Mouse (Mus musculus) embryonic facial prominence, embryonic 12.5 days (tissue): ENCODE measurements around the gene Mon2. TPM values are rescaled to one million over a fixed set of nuclear protein-coding genes. Genes with fewer than 3 reads are reported as not detected.

Experiments
- ATAC-seq: fragments of 200-750 bp; cut with Nextera tagmentation; 2 replicates; pipeline ENCODE4 v1.8.0; 2017; ENCODE audit not compliant: insufficient number of reproducible peaks, insufficient read depth, low FRiP score, low TSS enrichment
- H3K27ac ChIP-seq: fragments of 300-500 bp; sonication (generic); 2 replicates; pipeline ENCODE4 v1.5.1; 2016; ENCODE audit warnings: mild to moderate bottlenecking
- H3K27me3 ChIP-seq: fragments of 300-500 bp; sonication (generic); 2 replicates; pipeline ENCODE4 v1.6.1; 2016; ENCODE audit warnings: mild to moderate bottlenecking, moderate library complexity
- H3K36me3 ChIP-seq: fragments of 300-500 bp; sonication (generic); 2 replicates; pipeline ENCODE4 v1.6.1; 2016; ENCODE audit warnings: mild to moderate bottlenecking
- H3K4me1 ChIP-seq: fragments of 300-500 bp; sonication (generic); 2 replicates; pipeline ENCODE4 v1.6.1; 2016
- H3K4me2 ChIP-seq: fragments of 300-500 bp; sonication (generic); replicated peaks from 2 replicates; pipeline ENCODE4 v1.6.1; 2016; ENCODE audit warnings: mild to moderate bottlenecking, moderate library complexity
- H3K4me3 ChIP-seq: fragments of 300-500 bp; sonication (generic); 2 replicates; pipeline ENCODE4 v1.5.1; 2016; ENCODE audit warnings: mild to moderate bottlenecking
- H3K9ac ChIP-seq: fragments of 300-500 bp; sonication (generic); 2 replicates; pipeline ENCODE4 v1.6.1; 2016; ENCODE audit warnings: mild to moderate bottlenecking, moderate library complexity
- H3K9me3 ChIP-seq: fragments of 300-500 bp; sonication (generic); 2 replicates; pipeline ENCODE4 v1.6.1; 2016; ENCODE audit warnings: mild to moderate bottlenecking, moderate library complexity
- WGBS: fragments of 180-500 bp; shearing (Covaris S2); methylation state at CpG from one replicate; pipeline ENCODE4 v1.1.7; 2016; 5-methylcytosine and 5-hydroxymethylcytosine counted together
- polyA plus RNA-seq: library from polyadenylated mRNA; unstranded; fragments of >200 nt; fragmentation: Nextera tagmentation; extraction: Ambion mirVana; gene quantifications from 2 replicates; pipeline ENCODE4 v1.2.1, GENCODE M21; 2016

Gene Mon2
- polyA plus RNA-seq: 44.9 and 47.4 TPM in 2 replicates

- Histone ChIP-seq H3K36me3 (peaks cover 8% of the 10 kb centered on the region), H3K4me2 (peak within 1 kb of the TSS; percentile 81), H3K27ac (peak within 1 kb of the TSS; percentile 66), H3K9me3 (no peaks in the 10 kb centered on the region), H3K27me3 (no peaks in the 10 kb centered on the region), H3K4me3 (peak within 1 kb of the TSS; percentile 98), H3K9ac (peak within 1 kb of the TSS; percentile 95), H3K4me1 (peaks cover 12% of the 10 kb centered on the region)
- ATAC-seq: peak; percentile 99
- WGBS: under 1% methylated on average over 53 of the region's 58 CpGs
Measured at GRCm38 (mm10) chr10:123076245-123077023, at the start of gene Mon2. TSS of gene Mon2 (minus strand) at chr10:123076505.

- no peaks in the 10 kb centered on the region for H3K27me3 ChIP-seq
- peaks cover 86% of the 10 kb centered on the region for H3K36me3 ChIP-seq
- H3K9me3 ChIP-seq: no peaks in the 10 kb centered on the region
- ATAC-seq: no peak
- WGBS: 96% methylated on average over 14 of the region's 14 CpGs
- no peak overlapping the region for H3K4me3 ChIP-seq
- H3K4me2 ChIP-seq: no peak overlapping the region
- no peaks in the 10 kb centered on the region for H3K4me1 ChIP-seq
- H3K9ac ChIP-seq: no peak overlapping the region
- no peak overlapping the region for H3K27ac ChIP-seq
Measured at GRCm38 (mm10) chr10:123120666-123121392, 44.5 kb upstream of the Mon2 start.

DNA sequence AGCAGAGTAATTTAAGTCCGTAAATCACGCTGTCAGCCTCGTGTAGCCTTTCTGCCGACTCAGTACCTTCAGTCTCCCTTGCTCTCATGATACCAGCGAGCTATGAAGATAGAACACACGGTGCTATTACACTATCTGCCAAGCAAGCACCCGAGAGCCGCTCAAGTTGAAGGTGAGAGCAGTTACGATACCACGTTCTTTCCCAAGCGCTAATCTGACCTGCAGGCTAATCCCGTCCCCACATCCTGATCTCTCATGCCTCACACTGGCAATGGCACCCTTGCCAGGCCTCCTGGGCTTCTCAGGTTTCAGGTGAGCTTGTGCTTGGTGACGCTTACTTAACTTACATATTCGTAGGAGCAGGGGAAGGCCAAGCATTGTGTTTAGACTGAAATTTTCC is 40.6 kb upstream of the Mon2 start:
- no peak overlapping the region for H3K27ac ChIP-seq
- H3K4me3 ChIP-seq: no peak overlapping the region
- H3K9ac ChIP-seq: no peak overlapping the region
- H3K4me2 ChIP-seq: no peak overlapping the region
- H3K4me1 ChIP-seq: no peaks in the 10 kb centered on the region
- H3K9me3 ChIP-seq: no peaks in the 10 kb centered on the region
- H3K27me3 ChIP-seq: no peaks in the 10 kb centered on the region
- no peak for ATAC-seq
- WGBS: 83% methylated on average over 14 of the region's 14 CpGs
- peaks cover 73% of the 10 kb centered on the region for H3K36me3 ChIP-seq

DNA sequence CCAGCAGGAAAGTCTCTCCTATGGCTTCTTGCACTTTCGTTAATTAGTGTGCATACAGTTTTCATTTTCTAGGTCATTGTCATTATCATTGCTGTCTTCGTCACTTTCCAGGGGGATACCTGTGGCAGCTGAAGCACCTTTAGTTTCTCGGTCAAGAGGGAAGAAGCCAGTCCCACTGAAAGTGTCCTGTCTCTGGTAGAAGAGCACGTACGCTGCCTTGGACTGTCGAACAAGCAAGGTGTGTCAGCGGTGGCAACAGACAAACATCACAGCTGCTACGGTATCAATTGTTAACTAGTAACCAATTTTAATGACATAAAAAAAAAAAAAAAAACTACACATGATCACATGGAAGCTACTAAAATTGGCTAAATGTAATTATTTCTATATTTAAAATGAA is 37.2 kb upstream of the Mon2 start:
- Histone ChIP-seq H3K36me3 (peaks cover 44% of the 10 kb centered on the region), H3K9ac (no peak overlapping the region), H3K27ac (no peak overlapping the region), H3K4me3 (no peak overlapping the region), H3K4me2 (no peak overlapping the region), H3K4me1 (no peaks in the 10 kb centered on the region), H3K9me3 (no peaks in the 10 kb centered on the region), H3K27me3 (no peaks in the 10 kb centered on the region)
- 93% methylated on average over 8 of the region's 8 CpGs for WGBS
- ATAC-seq: no peak

- H3K4me1 ChIP-seq: no peaks in the 10 kb centered on the region
- H3K27me3 ChIP-seq: no peaks in the 10 kb centered on the region
- no peak for ATAC-seq
- no peak overlapping the region for H3K4me2 ChIP-seq
- H3K27ac ChIP-seq: no peak overlapping the region
- 92% methylated on average over 9 of the region's 9 CpGs for WGBS
- peaks cover 40% of the 10 kb centered on the region for H3K36me3 ChIP-seq
- no peak overlapping the region for H3K4me3 ChIP-seq
- no peak overlapping the region for H3K9ac ChIP-seq
- no peaks in the 10 kb centered on the region for H3K9me3 ChIP-seq
Measured at GRCm38 (mm10) chr10:123112787-123113168, 36.5 kb upstream of the Mon2 start.

- H3K4me1 ChIP-seq: no peaks in the 10 kb centered on the region
- no peaks in the 10 kb centered on the region for H3K27me3 ChIP-seq
- H3K36me3 ChIP-seq: peaks cover 34% of the 10 kb centered on the region
- H3K4me2 ChIP-seq: no peak overlapping the region
- no peak for ATAC-seq
- no peak overlapping the region for H3K4me3 ChIP-seq
- H3K9ac ChIP-seq: no peak overlapping the region
- H3K9me3 ChIP-seq: no peaks in the 10 kb centered on the region
- WGBS: 85% methylated on average over 11 of the region's 11 CpGs
- H3K27ac ChIP-seq: no peak overlapping the region
Measured at GRCm38 (mm10) chr10:123112056-123112786, 35.9 kb upstream of the Mon2 start.

GRCm38 (mm10) chr10:123110548-123110947 is 34.2 kb upstream of the Mon2 start:
- WGBS: 81% methylated on average over 11 of the region's 11 CpGs

DNA sequence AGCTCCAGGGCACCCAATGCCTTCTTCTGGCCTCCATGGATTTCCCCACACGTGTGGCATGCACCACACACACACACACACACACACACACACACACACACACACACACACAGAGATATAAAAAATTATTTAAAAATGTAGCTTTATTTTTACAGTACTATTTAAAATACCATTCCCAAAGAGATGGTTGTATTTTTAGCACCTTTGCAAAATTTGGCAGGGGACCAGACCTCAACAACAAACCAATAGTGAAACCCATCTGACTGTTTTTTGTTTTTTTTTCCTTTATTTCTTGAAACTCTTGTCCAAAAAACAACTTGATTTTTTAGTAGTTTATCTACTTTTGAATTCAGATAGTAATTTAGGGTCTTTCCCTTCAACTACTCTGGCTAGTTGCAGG is 32.2 kb upstream of the Mon2 start:
- no peaks in the 10 kb centered on the region for H3K4me1 ChIP-seq
- 0 out of 2 replicates have a peak, but pooled peaks cover 7% of the 10 kb centered on the region for H3K36me3 ChIP-seq
- WGBS: 75% methylated on average over 1 of the region's 1 CpGs
- H3K4me2 ChIP-seq: no peak overlapping the region
- H3K27ac ChIP-seq: no peak overlapping the region
- no peaks in the 10 kb centered on the region for H3K9me3 ChIP-seq
- ATAC-seq: no peak
- H3K27me3 ChIP-seq: no peaks in the 10 kb centered on the region
- H3K9ac ChIP-seq: no peak overlapping the region
- H3K4me3 ChIP-seq: no peak overlapping the region

More at GRCm38 (mm10) chr10:123110548-123110947, 34.2 kb upstream of the Mon2 start:
- ATAC-seq: 0 out of 2 replicates have a peak, but pooled peaks have one; percentile 35
- no peak overlapping the region for H3K27ac ChIP-seq
- H3K36me3 ChIP-seq: peaks cover 19% of the 10 kb centered on the region; the same call in 1 of the 2 replicates
- no peak overlapping the region for H3K9ac ChIP-seq
- no peaks in the 10 kb centered on the region for H3K27me3 ChIP-seq
- H3K4me3 ChIP-seq: no peak overlapping the region
- no peaks in the 10 kb centered on the region for H3K9me3 ChIP-seq
- no peak overlapping the region for H3K4me2 ChIP-seq
- H3K4me1 ChIP-seq: no peaks in the 10 kb centered on the region

DNA sequence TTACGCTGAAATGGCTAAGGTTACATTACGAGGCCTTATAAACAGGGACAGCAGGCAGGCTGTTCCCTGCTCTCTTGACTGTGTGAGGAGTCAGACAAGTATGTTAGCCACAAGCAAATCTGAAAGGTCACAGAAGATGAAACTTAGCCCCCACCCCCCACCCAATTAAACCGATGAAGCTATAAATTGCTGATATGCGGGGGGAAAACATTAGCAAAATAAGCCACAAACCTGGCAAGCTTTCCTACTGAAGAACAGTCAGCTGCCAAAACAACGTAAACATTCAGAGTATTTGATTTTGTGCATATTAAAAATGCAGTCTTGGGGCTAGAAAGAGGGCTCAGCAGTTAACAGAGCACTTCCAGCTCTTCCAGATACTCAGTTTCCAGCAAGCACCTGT is 31.8 kb upstream of the Mon2 start:
- H3K36me3 ChIP-seq: 0 out of 2 replicates have a peak, but pooled peaks cover 5% of the 10 kb centered on the region
- no peak overlapping the region for H3K4me3 ChIP-seq
- no peak for ATAC-seq
- WGBS: 91% methylated on average over 5 of the region's 5 CpGs
- no peak overlapping the region for H3K27ac ChIP-seq
- no peak overlapping the region for H3K9ac ChIP-seq
- H3K27me3 ChIP-seq: no peaks in the 10 kb centered on the region
- no peaks in the 10 kb centered on the region for H3K4me1 ChIP-seq
- H3K9me3 ChIP-seq: no peaks in the 10 kb centered on the region
- no peak overlapping the region for H3K4me2 ChIP-seq

GRCm38 (mm10) chr10:123101303-123101702 is 25.0 kb upstream of the Mon2 start:
- Histone ChIP-seq H3K27ac (no peak overlapping the region), H3K4me3 (no peak overlapping the region), H3K36me3 (no peaks in the 10 kb centered on the region), H3K9me3 (no peaks in the 10 kb centered on the region), H3K27me3 (no peaks in the 10 kb centered on the region), H3K9ac (no peak overlapping the region), H3K4me1 (no peaks in the 10 kb centered on the region), H3K4me2 (no peak overlapping the region)
- ATAC-seq: no peak
- 79% methylated on average over 1 of the region's 1 CpGs for WGBS

DNA sequence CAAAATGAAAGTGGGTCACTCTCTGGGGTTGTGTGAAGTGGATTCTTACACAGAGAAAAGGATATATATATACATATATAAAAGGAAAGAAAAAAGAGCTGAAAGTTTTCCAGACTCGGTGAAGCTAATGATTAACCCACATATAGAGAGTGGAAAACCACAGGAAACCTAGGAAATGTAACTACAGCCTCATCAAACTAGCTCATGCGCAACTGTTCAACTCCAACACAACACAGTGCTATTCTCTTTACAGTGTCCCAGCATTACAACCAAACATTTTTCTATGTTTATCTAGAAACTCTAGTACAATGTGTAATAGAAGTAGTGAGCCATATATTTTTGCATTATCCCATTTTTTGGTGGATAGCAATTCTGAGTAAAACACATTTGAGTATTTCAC is 24.3 kb upstream of the Mon2 start:
- H3K4me2 ChIP-seq: no peak overlapping the region
- ATAC-seq: no peak
- 88% methylated on average over 2 of the region's 2 CpGs for WGBS

More for the DNA sequence above, 24.3 kb upstream of the Mon2 start:
- Histone ChIP-seq H3K4me1 (no peaks in the 10 kb centered on the region), H3K27ac (no peak overlapping the region), H3K4me3 (no peak overlapping the region), H3K9ac (no peak overlapping the region), H3K36me3 (no peaks in the 10 kb centered on the region), H3K9me3 (no peaks in the 10 kb centered on the region), H3K27me3 (no peaks in the 10 kb centered on the region)
